Mouse (Mus musculus) megakaryocyte, embryonic 14.5 days (primary cell): ENCODE results near the gene Rab13. TPM values are rescaled to one million over a fixed set of nuclear protein-coding genes. Genes with fewer than 3 reads are reported as not detected.
A peak's percentile ranks its signal among the peaks of the same experiment; 100 is the strongest.

Experiments used
- H3K27me3 ChIP-seq: replicated peaks from 2 replicates; pipeline ENCODE3; 2012; ENCODE audit warnings: inconsistent platforms
- H3K36me3 ChIP-seq: replicated peaks from 2 replicates; pipeline ENCODE3; 2012; ENCODE audit warnings: low read length, inconsistent platforms, mixed read lengths
- H3K4me1 ChIP-seq: 2 replicates; pipeline ENCODE4 v1.6.1; 2012; ENCODE audit warnings: inconsistent platforms
- H3K4me3 ChIP-seq: replicated peaks from 2 replicates; pipeline ENCODE3; 2012; ENCODE audit warnings: moderate library complexity, mild to moderate bottlenecking, inconsistent platforms
- H3K9me3 ChIP-seq: 2 replicates; pipeline ENCODE4 v1.6.1; 2012; ENCODE audit warnings: inconsistent platforms
- FLI1 ChIP-seq: IDR thresholded peaks from 2 replicates; pipeline ENCODE4 v1.6.1; 2012; ENCODE audit warnings: low read length, inconsistent platforms, mixed read lengths
- GATA1 ChIP-seq: IDR thresholded peaks from 3 replicates; pipeline ENCODE4 v1.6.1; 2012; ENCODE audit warnings: mixed read lengths, low read length, inconsistent platforms, borderline replicate concordance
- polyA plus RNA-seq: library from polyadenylated mRNA; stranded (reverse); fragments of >175 nt; gene quantifications from 2 replicates; pipeline ENCODE4 v1.2.3, GENCODE M21; 2012; ENCODE audit warnings: low replicate concordance; ENCODE audit not compliant: insufficient read depth

Rab13 gene
- polyA plus RNA-seq = 7.1 and 45.9 TPM in 2 replicates

GRCm38 (mm10) chr3:90213377-90213866 lies at the start of gene Rab13, which contains the start of gene Rps27:
TSS of gene Rab13 (plus strand) at chr3:90213695.
TSS of gene Rps27 (minus strand) at chr3:90213651.
- H3K9me3 ChIP-seq = no peaks in the 10 kb centered on the region
- H3K4me1 ChIP-seq = peaks cover 60% of the 10 kb centered on the region
- TF ChIP-seq FLI1 (peak; percentile 98), GATA1 (peak; percentile 87)
- H3K27me3 ChIP-seq = no peaks in the 10 kb centered on the region
- peaks cover 42% of the 10 kb centered on the region for H3K36me3 ChIP-seq
- H3K4me3 ChIP-seq = peak within 1 kb of the TSS; percentile 97

- TF ChIP-seq GATA1 = no peak
- TF ChIP-seq FLI1 = no peak
- peaks cover 8% of the 10 kb centered on the region for H3K27me3 ChIP-seq
- H3K4me3 ChIP-seq = no peak overlapping the region
Measured at GRCm38 (mm10) chr3:90179566-90179965, 33.9 kb upstream of the Rab13 start.

GRCm38 (mm10) chr3:90183581-90183980 lies 29.9 kb upstream of the Rab13 start:
- H3K27me3 ChIP-seq = peaks cover 13% of the 10 kb centered on the region
- no peaks in the 10 kb centered on the region for H3K4me1 ChIP-seq
- H3K9me3 ChIP-seq = no peaks in the 10 kb centered on the region
- no peaks in the 10 kb centered on the region for H3K36me3 ChIP-seq
- no peak overlapping the region for H3K4me3 ChIP-seq
- TF ChIP-seq GATA1 (no peak), FLI1 (no peak)

More at GRCm38 (mm10) chr3:90179566-90179965, 33.9 kb upstream of the Rab13 start:
- no peaks in the 10 kb centered on the region for H3K36me3 ChIP-seq
- peaks cover 1% of the 10 kb centered on the region; the same call in 1 of the 2 replicates for H3K9me3 ChIP-seq
- H3K4me1 ChIP-seq = no peaks in the 10 kb centered on the region

GRCm38 (mm10) chr3:90190859-90191510 lies 22.5 kb upstream of the Rab13 start:
- no peak for TF ChIP-seq FLI1
- no peak for TF ChIP-seq GATA1
- no peaks in the 10 kb centered on the region for H3K36me3 ChIP-seq
- H3K27me3 ChIP-seq = peaks cover 6% of the 10 kb centered on the region
- H3K4me1 ChIP-seq = no peaks in the 10 kb centered on the region
- H3K4me3 ChIP-seq = no peak overlapping the region
- no peaks in the 10 kb centered on the region for H3K9me3 ChIP-seq

GRCm38 (mm10) chr3:90194759-90195158 lies 18.7 kb upstream of the Rab13 start:
- H3K36me3 ChIP-seq = no peaks in the 10 kb centered on the region
- H3K27me3 ChIP-seq = peaks cover 3% of the 10 kb centered on the region
- H3K4me3 ChIP-seq = no peak overlapping the region
- H3K9me3 ChIP-seq = no peaks in the 10 kb centered on the region
- no peaks in the 10 kb centered on the region for H3K4me1 ChIP-seq
- TF ChIP-seq GATA1 (no peak), FLI1 (no peak)

- no peak for TF ChIP-seq FLI1
- TF ChIP-seq GATA1 = no peak
Measured at GRCm38 (mm10) chr3:90195644-90196043, 17.9 kb upstream of the Rab13 start.

GRCm38 (mm10) chr3:90197548-90197947 lies 15.9 kb upstream of the Rab13 start:
- no peaks in the 10 kb centered on the region for H3K4me1 ChIP-seq
- H3K9me3 ChIP-seq = no peaks in the 10 kb centered on the region
- TF ChIP-seq GATA1 (no peak), FLI1 (no peak)
- H3K27me3 ChIP-seq = peaks cover 3% of the 10 kb centered on the region
- H3K36me3 ChIP-seq = no peaks in the 10 kb centered on the region
- H3K4me3 ChIP-seq = no peak overlapping the region

More at GRCm38 (mm10) chr3:90195644-90196043, 17.9 kb upstream of the Rab13 start:
- Histone ChIP-seq H3K4me3 (no peak overlapping the region), H3K27me3 (peaks cover 3% of the 10 kb centered on the region), H3K36me3 (no peaks in the 10 kb centered on the region), H3K4me1 (no peaks in the 10 kb centered on the region), H3K9me3 (no peaks in the 10 kb centered on the region)

- Histone ChIP-seq H3K36me3 (peaks cover 8% of the 10 kb centered on the region), H3K4me3 (no peak overlapping the region), H3K27me3 (no peaks in the 10 kb centered on the region), H3K9me3 (no peaks in the 10 kb centered on the region), H3K4me1 (peaks cover 7% of the 10 kb centered on the region)
- TF ChIP-seq FLI1 (no peak), GATA1 (no peak)
Measured at GRCm38 (mm10) chr3:90202884-90203283, 10.6 kb upstream of the Rab13 start.

GRCm38 (mm10) chr3:90203619-90204018 lies 9.9 kb upstream of the Rab13 start:
- Histone ChIP-seq H3K27me3 (no peaks in the 10 kb centered on the region), H3K4me3 (no peak overlapping the region), H3K4me1 (peaks cover 8% of the 10 kb centered on the region), H3K9me3 (no peaks in the 10 kb centered on the region), H3K36me3 (peaks cover 16% of the 10 kb centered on the region)
- TF ChIP-seq GATA1 (no peak), FLI1 (no peak)

GRCm38 (mm10) chr3:90204582-90204981 lies 8.9 kb upstream of the Rab13 start:
- Histone ChIP-seq H3K36me3 (peaks cover 25% of the 10 kb centered on the region), H3K9me3 (no peaks in the 10 kb centered on the region), H3K27me3 (no peaks in the 10 kb centered on the region), H3K4me3 (no peak overlapping the region), H3K4me1 (peaks cover 10% of the 10 kb centered on the region)
- TF ChIP-seq GATA1 (no peak), FLI1 (no peak)
